Mouse (Mus musculus) lung, postnatal 4 days (tissue): ENCODE results near the gene Tnfrsf13c.

Source experiments
- DNase-seq, 2 experiments: peaks; one replicate each; pipeline ENCODE4 v3.0.0; 2021

The Tnfrsf13c gene

DNA sequence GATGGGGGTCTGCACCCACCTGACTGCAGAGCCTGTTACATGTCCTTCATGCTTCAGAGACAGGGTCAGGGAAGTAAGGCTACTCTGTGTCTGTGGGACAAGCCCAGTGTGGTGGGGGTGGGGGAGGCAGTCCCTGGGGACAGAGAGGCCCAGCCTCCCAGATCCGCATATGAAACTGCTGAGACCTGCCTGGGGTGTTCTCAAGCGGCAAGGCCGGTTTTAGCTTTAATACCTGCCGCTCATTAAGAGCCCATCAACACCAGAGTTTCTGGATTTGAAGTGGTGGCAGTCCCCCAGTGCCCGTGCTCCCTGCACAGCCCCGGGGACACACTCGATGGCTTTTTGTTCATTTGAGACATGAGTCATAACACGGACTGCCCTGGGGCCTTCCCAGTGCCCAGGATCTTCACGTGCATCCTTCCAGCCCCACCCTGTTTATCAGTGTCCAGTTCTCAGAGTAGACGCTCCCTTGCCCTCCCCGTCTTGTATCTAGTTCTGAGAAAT is 5.4 kb upstream of the Tnfrsf13c start:
- peak in 1 of 2 experiments; percentile 9 for DNase-seq

DNA sequence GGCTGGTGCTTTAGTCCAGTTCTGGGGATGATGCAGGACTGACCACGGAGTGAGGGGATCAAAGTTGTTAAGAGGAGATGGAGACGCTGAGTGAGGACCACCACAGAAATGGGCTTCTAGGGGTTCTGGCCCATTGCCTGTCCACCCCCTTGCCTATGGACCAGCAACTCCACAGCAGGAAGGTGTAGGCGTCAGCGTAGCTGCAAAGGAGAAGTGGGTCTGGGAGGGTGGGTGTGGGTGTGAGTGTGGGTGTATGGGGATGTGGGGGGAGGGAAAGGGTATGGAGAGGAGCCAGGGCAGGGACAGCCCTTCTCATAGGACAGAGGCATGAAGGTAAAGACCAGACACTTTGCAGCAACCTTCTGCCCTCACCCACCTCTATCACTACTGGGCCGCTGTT is 1.6 kb upstream of the Tnfrsf13c start:
- no peak for DNase-seq

DNA sequence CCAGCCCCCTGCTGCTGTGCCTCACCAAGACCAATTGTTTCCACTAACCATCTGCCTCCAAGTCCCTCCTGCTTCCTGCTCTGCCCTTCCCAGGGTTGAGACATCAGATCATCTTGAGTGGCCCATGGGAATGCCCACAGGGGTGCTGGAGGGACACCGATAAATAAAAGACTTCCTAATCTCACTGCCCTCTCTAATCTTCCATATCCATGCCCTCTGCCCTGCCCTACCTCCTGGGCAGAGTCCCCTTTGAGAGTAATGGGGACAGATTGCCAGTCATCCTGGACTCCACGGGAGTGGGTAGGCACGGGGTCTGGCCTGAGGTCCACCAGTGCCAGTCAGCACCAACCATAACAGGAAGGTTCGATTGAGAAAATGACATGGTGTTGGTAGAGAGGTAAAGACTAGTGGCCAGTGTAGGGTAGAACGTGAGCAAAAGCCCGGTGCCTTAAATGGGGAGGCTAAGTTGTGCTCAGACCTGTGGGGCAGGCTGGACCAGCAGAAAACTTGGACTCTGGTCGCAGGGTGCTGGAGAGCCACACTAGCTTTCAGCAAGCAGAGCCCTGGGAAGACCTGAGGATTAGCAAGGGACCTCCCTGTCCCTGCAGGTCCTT is 540 bp upstream of the Tnfrsf13c start:
- no peak for DNase-seq

DNA sequence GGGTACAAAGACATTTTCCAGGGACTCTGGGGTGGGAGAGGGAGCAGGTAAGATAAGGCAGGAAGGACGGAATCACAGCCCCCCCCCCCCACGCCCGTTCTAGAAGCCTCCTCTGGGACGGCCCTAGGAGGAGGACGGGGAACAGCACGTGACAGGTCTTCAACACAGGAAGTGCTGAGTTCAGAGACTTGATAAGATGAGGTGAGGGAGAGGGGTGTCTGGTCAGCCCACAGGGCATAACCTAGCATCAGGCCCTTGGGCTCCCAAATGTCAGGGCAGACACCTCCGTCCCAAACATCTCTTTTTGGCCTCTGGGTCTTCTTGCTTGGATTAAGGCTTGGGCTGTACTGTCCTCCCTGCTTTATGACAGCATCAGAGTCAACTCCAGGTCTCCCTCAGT is 918 bp downstream of the Tnfrsf13c start:
- DNase-seq, result no peak

DNA sequence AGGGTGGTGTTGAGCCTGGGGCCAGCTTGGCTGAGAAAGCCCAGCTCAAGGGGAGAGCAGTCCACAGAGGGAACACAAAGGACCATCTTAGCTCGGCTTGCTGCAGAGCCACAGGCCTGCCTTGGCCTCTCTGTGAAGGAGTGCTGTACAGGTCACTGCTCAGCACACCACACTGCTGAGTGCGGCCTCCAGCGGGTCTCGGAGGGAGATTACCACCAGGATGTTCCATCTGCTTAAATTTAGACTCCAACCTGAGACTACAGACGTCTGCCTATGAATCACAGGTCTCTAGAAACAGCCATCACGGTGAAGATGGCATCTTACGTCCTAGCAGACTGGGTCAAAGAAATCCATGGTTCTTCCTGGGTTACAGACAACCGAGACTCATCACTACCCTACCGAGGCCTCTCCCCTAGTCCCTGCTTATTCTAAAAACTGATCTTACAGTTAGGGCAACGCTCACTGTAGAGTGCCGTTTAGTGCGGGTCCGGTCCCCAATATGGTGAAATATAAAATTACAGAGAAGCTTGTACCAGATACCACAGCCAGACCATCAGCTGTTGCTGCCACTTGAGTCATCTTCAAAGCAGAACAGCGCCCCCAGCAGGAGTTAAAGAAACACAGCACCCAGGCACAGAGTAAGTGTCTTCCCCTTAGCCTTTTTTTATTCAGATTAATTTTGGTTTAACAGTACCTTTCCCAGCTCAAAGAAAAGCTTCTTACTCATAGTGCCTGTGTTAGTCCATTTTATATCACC is 2.9 kb downstream of the Tnfrsf13c start:
- no peak for DNase-seq

DNA sequence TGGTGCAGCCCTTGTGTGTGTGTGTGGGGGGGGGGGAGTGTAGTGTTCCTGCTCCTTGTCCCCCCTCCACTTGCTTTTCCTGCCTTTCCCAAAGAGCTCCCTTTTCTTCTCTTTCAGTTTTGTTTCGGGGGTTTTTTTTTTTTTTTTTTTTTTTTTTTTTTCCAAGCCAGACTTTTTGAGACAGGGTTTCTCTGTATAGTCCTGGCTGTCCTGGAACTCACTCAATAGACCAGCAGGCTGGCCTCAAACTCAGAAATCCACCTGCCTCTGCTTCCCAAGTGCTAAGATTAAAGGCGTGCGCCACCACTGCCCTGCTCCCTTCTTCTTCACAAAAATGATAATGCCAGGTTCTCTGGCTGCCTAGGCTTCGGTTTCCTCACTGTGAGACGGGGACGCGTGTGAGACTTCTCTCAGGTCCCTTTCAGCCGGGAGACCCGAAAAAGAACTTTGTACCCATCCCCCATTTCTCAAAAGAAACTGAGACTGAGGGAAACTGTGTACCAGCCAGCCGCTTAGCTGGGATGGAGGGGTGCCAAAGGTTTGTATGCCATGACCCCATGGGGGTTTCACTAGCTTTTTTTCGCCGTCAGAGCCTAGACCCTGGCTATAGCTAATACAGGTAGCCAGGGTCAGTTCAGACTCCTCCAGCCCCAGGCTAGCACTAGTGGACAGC is 4.0 kb downstream of the Tnfrsf13c start:
- no peak for DNase-seq

DNA sequence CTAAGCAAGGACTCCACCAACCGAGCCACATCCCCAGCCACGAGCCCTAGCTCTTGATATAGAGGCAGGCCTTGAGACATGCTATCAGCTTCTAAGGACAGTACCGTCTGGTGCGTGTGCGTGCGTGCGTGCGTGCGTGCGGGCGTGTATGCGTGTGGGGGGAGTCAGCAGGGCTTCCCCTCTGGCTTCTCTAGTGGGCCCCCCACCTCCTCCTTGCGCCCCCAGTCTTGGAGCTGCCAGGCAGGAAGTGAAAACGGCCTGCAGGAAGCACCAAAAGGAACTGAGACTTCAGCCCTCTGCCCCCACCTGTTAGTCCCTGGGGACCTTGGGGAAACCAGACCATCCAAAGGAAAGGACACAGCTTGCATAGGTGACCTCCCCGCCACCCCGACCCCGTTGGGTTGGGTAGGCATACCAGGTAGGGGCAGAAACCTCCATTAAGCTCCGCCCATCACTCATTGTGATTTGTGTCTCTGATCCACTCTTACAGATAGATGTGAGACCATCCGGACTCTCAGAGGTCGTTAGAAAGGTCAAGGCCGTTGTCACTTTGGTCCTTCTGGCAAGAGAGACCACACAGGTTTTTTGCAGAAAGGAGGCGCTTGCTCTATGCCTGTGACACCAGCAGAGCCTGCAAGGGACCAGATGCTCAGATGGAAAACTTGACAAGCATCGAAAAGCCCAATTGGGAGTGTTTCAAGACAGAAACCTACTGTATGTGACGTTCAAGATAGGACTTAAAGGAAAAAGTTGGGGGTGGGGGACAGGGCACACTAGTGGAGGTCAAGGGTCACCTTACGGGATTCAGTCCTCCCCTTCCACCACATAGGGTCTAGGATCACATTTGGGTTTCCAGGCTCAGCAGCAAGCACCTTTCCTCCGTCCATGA is 5.1 kb downstream of the Tnfrsf13c start:
- peak; percentile 35 to 66 for DNase-seq

DNA sequence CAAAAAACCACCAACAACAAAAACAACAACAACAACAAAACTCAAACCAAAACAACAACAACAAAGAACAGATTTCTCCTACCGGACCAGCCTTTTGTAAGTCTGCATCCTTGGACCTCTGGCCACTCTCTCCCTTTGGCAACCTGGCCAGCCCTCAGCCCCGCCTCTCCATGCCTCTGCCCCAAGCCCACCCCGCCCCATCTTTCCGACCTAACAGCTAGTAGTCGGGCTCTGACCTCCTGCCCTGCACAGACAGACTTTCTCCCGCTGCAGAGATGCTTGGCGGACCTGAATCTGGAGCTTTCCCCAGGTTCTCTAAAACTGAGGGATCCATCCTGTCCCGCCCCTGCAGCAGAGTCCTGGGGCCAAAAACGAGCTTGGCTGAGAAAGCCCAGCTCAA is 6.2 kb downstream of the Tnfrsf13c start:
- no peak for DNase-seq

DNA sequence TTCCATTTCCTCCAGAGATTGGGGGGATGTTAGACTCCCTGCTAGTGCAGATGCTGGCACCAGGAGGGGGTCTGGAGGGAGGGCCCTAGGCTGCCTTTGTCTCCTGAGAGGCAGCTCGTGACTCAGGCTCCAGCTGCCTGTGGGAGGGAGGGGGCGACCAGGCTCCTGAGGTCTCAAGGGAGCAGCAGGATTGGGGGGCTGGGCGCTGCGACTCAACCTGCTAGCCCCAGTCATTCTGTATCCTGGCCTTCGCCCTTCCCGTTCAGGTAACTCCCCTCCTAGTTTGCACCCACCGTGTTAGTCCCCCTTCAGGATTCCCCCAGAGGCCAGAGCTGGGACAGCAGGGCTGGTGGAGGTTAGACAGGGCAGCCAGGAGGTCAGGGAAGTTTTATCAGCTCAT is 7.1 kb downstream of the Tnfrsf13c start:
- DNase-seq, result peak in 1 of 2 experiments; percentile 3

DNA sequence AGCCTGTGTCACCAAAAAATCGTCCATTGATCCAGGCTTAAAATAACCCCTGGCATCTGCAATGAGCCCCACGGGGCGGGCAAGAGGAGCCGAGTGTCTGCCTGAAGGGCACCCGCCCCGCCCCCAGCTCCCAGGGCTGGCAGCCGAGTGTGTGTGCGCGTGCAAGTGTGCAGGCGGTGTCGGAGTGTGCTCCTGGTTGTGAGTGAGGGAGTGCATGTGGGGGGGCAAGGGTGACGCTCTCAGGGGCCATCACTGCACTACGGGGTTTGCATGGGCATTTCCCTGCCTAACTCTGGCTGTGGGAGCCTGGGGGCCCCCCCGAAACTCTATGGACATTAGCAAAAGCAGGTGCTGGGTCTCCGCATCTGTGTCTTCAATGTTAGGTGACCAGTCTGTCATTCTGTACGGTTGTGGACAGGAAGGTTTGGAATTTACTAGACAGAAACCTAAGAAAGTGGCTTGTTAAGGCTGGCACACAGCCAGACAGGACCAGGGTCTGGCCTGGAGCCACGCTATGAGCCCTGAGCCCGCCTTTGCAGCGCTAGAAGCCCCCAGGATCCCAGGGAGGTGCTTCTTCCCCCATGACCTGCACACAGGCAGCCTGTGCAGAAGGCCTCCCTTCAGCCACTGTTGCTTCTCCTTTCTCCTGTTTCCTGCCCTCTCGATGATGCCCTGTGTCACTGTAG is 7.9 kb downstream of the Tnfrsf13c start:
- DNase-seq, result no peak

DNA sequence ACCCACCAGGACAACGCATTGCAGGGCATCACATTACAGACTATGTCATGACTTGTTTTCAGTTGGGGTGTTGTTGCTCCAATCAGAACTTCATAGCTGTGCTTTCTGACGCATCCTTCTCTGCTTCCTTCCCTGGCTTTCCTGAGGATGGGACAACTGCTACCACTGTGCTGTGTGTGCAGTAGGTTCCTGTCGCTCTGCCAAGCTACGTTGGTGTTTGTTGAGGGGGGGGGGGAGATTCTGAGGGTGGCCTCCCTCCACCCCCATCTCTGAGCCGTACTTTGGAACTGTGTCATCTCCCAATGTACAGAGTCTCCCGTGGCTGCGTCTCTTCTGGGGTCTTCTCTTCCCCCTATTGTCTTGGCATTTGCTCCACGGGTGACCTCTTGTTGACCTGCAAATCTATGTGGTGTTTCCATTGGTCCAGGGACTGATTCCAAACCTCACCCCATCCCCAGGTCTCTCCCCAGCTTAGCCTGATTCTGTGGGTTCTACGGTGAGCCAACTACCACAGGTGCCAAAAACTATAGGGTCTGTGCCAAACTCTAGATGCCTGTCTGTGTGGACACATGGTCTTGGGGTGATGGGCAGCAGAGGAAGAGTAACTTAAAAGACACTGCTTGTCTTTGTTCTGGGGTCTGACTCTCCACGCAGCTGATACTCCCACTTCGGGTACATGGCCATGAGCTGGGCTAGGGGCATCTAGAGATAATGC is 8.7 kb downstream of the Tnfrsf13c start:
- no peak for DNase-seq

DNA sequence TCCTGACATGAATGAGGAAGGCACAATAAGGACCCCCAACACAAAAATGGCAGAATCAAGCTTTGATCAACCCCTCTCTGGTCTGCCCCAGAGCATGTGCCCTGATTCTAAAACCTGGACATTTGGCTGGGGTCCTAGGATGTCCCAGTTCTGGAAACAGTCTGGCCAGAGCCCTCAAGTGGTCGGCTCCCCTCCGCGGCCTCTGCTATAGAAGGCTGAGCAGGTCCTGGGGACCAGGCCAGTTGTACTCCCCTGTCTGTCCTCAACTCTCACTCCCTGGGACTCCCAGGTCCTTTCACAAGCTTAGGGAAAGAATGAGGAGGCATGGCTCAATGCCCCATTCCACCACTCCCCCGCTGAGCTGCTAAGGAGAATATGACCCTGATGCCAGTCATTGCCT is 10.9 kb downstream of the Tnfrsf13c start:
- DNase-seq, result no peak

DNA sequence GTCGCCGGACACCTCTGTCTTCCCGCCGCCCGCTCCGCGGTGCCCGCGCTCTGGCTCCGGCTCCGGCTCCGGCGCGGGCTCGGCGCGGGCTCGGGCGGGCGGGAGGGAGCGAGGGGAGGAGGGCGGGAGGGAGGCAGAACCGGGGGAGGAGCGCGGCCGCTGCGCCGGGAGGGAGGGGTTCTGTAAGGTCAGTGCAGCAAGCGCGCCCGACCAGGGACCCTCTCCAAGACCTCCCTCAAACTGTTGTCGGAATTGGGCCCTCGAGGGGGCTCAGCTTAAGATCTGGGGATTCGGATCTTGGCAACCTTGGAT is 11.5 kb downstream of the Tnfrsf13c start, which contains the start of gene Shisa8:
Gene Shisa8, minus strand, starts transcription at position 64 of the 312 bp plus-strand sequence.
- no peak for DNase-seq

DNA sequence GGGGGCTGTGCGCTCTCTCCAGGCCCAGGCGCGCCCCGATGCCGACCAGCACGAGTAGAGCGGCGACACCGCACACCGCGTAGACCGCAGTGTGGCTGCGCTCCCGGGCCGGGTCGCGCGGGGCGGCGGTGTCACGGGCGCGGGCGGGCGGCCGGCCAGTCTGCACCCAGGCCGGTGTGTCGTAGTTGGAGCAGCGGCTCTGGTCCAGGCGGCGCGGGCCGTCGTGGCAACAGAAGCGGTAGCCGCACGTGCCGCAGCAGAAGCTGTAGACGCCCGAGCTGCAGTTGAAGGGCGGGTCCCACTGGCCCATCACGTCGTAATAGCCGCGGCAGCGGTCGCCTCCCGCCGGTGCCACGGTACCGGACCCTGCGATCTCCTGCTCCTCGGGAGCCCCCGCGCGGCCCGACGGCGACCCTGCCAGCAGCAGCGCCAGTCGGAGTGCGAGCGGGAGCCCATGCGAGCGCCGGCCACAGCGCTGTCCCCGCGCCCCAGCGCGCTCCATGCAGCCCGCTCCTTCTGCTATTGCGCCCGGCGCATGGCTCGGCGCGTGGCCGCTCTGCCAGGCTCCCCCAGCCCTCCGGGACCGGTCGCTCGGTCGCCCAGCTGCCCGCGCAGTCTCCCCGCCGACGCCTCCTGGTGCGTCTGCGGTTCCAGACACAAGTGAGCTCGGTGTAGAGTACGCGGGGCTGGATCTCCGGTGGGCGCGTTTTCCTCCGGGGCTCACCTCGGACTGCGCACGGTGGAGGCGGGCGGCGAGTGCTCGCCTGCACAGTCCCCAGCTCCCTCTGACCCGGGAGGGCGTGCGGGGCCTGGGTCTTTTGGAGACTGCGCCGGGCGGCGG is 12.0 kb downstream of the Tnfrsf13c start:
- DNase-seq, result peak; percentile 39 to 53

DNA sequence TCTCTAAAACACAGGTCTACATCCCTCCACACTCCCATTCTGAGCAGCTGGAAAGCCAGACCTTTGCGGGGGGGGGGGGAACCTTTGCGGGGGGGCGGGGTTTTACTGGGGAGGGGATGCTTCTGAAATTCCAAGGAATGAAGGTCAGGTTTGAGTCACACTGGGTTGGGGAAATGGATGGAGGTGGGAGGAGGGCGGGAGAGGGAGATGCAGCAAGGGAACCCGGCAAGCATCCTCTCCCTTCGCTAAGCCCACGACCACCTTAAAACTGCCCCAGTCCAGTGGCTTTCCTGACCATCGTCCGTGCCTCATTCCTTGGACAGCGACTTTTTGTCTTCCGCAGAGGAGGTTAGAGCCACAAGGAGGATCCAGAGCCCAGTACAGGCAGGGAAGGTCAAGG is 12.9 kb downstream of the Tnfrsf13c start:
- DNase-seq, result no peak

DNA sequence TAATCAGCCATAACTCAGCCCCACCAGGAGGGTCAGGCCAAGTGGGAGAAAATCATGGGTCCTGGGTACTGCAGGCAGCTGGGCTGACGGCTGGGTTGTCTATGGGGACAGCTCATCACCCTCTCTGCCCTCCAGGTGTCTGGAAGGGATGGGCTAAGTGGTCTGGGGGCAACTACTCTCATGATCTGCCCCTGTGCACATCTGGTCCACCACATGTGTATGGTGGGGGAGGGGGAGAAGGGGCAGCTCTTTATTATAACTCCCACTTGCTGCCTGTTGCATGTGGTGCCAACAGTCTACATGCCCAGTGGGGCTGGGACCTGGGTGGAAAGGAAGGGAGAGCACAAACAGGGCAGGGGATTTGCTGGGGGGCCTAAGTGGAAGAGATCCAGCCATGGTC is 13.4 kb downstream of the Tnfrsf13c start:
- no peak for DNase-seq

DNA sequence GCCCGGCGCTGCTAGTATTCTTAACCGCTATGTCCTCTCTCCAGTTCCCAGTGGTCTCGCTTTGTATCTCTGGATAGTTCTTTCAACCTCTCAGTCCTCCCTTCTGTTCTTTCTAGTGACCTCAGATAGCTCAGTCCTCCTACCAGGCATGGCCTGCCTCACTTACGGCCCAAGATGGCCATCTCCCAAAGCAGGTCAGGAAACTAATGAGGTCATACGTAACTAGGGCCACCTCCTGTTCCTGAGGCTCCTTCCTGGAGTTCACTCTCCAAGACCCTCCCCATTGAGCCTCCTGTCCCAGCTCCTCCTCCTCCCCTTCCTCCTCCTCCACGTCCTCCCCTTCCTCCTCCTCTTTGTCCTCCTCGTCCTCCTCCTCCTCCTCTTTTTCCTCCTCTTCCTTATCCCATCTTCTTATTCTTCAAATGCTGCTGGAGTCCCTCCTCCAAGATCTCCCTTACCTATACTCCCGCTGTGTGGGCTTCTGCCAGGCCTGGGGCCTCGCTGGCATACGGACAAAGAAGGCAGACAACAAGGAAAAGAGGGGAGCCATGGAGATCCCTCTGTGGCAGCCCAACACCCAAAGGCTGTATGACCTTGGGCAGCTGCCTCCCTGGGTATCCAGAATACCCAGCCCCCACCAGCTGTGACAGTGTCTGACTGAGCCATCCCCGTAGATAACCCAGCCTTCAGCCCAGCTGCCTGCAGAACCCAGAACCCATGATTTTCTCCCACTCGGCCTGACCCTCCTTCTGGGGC is 14.7 kb downstream of the Tnfrsf13c start:
- DNase-seq, result no peak

DNA sequence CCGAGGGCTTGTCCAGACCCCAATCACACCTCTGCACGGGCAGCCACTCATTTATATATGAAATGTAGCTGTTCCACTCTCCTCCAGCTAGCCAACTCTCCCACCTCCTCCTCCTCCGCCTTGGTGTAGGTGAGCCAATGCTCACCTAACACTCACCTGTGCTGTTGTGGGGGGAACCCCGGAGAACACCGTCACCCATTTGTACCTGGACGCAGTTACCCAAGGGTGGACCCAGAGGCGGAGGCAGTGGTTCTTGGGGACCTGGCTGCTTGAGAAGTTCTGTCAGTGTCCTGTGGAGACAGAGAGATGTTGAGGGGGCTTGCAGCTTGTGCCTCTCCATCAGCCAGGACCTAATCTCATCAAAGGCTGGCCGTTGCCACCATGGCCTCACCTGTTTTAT is 15.9 kb downstream of the Tnfrsf13c start:
- no peak for DNase-seq

DNA sequence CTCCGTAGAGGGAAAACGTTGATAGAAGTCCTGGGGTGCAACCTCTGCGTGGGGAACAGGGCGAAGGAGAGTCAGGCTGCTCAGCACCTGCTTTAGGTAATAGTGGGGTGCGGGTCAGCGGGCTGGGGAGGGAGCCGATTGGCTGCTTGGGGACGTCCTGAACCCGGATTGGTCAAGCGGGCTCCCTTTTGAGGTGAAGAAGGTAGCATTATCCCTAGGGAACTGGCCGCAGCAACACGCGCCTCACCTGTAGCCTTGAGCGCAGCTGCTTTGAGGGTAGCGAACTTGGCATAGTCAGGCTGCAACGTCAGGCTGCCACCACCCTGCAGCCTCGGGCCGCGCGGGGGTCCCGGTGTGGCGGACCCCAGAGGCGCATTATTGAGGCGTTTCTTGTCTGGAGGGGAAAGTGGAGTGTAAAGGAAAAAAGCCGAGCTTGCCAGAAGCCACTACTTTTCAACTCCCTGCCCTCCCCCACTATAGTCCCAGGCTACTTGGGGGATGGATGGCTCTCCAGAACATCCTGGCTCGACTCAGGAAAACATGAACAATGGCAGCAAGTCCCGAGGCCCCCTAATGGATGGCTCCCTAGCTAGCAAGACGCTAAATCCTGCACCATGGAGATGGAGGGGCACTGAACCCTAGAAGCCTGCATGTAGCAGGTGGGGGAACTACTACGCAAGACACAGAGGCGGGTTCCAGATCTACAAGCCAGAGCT is 16.5 kb downstream of the Tnfrsf13c start:
- no peak for DNase-seq
